Mouse (Mus musculus) limb, embryonic 11.5 days (tissue): ENCODE measurements around the gene Hsd17b12. TPM values are rescaled to one million over a fixed set of nuclear protein-coding genes. Genes with fewer than 3 reads are reported as not detected.

Experiments
- ATAC-seq: fragments of 200-750 bp; cut with Nextera tagmentation; 2 replicates; pipeline ENCODE4 v1.8.0; 2017; ENCODE audit warnings: low read depth; ENCODE audit not compliant: insufficient number of reproducible peaks, low FRiP score, low TSS enrichment
- DNase-seq: peaks from one replicate; pipeline ENCODE4 v3.0.0-alpha.2; 2015; ENCODE audit warnings: low spot score
- H3K27ac ChIP-seq: fragments of 300-500 bp; sonication (generic); replicated peaks from 2 replicates; pipeline ENCODE4 v1.5.1; 2014; ENCODE audit warnings: low read depth, mild to moderate bottlenecking, low read length
- H3K27me3 ChIP-seq: fragments of 300-500 bp; sonication (generic); 2 replicates; pipeline ENCODE4 v1.6.1; 2014; ENCODE audit warnings: mild to moderate bottlenecking, low read length, mixed read lengths; ENCODE audit not compliant: control insufficient read depth, insufficient read depth
- H3K36me3 ChIP-seq: fragments of 300-500 bp; sonication (generic); 2 replicates; pipeline ENCODE4 v1.6.1; 2014; ENCODE audit warnings: mild to moderate bottlenecking, low read length, moderate library complexity, mixed read lengths; ENCODE audit not compliant: control insufficient read depth, insufficient read depth
- H3K4me1 ChIP-seq: fragments of 300-500 bp; sonication (generic); 2 replicates; pipeline ENCODE4 v1.6.1; 2014; ENCODE audit warnings: low read length, mixed read lengths; ENCODE audit not compliant: control insufficient read depth, insufficient read depth
- H3K4me2 ChIP-seq: fragments of 300-500 bp; sonication (generic); 2 replicates; pipeline ENCODE4 v1.6.1; 2014; ENCODE audit warnings: low read depth, mild to moderate bottlenecking, moderate library complexity; ENCODE audit not compliant: severe bottlenecking
- H3K4me3 ChIP-seq: fragments of 300-500 bp; sonication (generic); 2 replicates; pipeline ENCODE4 v1.5.1; 2014; ENCODE audit warnings: low read depth, low read length
- H3K9ac ChIP-seq: fragments of 300-500 bp; sonication (generic); 2 replicates; pipeline ENCODE4 v1.6.1; 2014; ENCODE audit warnings: mild to moderate bottlenecking, low read length
- H3K9me3 ChIP-seq: fragments of 300-500 bp; sonication (generic); 2 replicates; pipeline ENCODE4 v1.6.1; 2016; ENCODE audit warnings: low read length; ENCODE audit not compliant: control insufficient read depth
- WGBS: fragments of 180-500 bp; shearing (Covaris S2); extraction: QIAGEN DNeasy Blood & Tissue Kit; methylation state at CpG from one replicate; pipeline ENCODE4 v1.1.7; 2014; 5-methylcytosine and 5-hydroxymethylcytosine counted together
- polyA plus RNA-seq: library from polyadenylated mRNA; unstranded; fragments of >200 nt; fragmentation: Nextera tagmentation; extraction: Ambion mirVana; gene quantifications from 2 replicates; pipeline ENCODE4 v1.2.1, GENCODE M21; 2014

The Hsd17b12 gene
- polyA plus RNA-seq, 1 experiment from 2014 or later: 114 TPM

DNA sequence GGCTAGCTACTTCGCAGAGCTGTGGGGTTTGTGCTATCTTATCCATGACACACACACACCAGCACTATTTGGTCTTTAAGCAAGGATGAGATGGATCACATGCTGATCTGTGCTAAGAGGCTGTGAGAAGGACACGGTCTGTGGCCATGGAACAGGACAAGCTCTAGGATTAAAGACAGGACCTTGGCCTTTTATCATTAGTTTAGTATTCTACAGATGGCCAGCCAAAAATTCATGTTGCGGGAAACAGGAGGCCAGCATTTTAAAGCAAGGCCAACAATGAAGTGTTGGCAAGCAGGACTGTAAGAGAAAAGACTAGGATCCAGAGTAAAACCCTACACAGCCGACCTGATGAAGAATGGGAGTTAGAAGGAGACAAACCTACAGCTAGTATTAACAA lies 95.0 kb downstream of the Hsd17b12 start:
- ATAC-seq (no peak), DNase-seq (no peak)
- no peak overlapping the region for H3K27ac ChIP-seq
- H3K4me3 ChIP-seq: no peak overlapping the region
- H3K27me3 ChIP-seq: no peaks in the 10 kb centered on the region
- WGBS: 93% methylated on average over 4 of the region's 4 CpGs
- H3K4me2 ChIP-seq: no peak overlapping the region
- no peaks in the 10 kb centered on the region for H3K9me3 ChIP-seq
- no peaks in the 10 kb centered on the region for H3K4me1 ChIP-seq
- no peaks in the 10 kb centered on the region; the same call in 1 of the 2 replicates for H3K36me3 ChIP-seq
- H3K9ac ChIP-seq: no peak overlapping the region

- peak; percentile 28 for DNase-seq
- ATAC-seq: no peak
- no peak overlapping the region for H3K27ac ChIP-seq
- no peak overlapping the region for H3K9ac ChIP-seq
- H3K27me3 ChIP-seq: no peaks in the 10 kb centered on the region
- no peaks in the 10 kb centered on the region for H3K9me3 ChIP-seq
- no peak overlapping the region for H3K4me2 ChIP-seq
- no peak overlapping the region for H3K4me3 ChIP-seq
- no peaks in the 10 kb centered on the region; the same call in 1 of the 2 replicates for H3K36me3 ChIP-seq
- no peaks in the 10 kb centered on the region for H3K4me1 ChIP-seq
- WGBS: 84% methylated on average over 5 of the region's 5 CpGs
These were observed 98.3 kb downstream of the Hsd17b12 start for GRCm38 (mm10) chr2:94059459-94059858.

- no peaks in the 10 kb centered on the region for H3K27me3 ChIP-seq
- no peak overlapping the region for H3K9ac ChIP-seq
- no peak overlapping the region for H3K4me2 ChIP-seq
- ATAC-seq (no peak), DNase-seq (no peak)
- no peaks in the 10 kb centered on the region for H3K36me3 ChIP-seq
- no peaks in the 10 kb centered on the region for H3K9me3 ChIP-seq
- no peaks in the 10 kb centered on the region for H3K4me1 ChIP-seq
- no peak overlapping the region for H3K4me3 ChIP-seq
- H3K27ac ChIP-seq: no peak overlapping the region
These were observed 103.0 kb downstream of the Hsd17b12 start for GRCm38 (mm10) chr2:94054813-94055212.

DNA sequence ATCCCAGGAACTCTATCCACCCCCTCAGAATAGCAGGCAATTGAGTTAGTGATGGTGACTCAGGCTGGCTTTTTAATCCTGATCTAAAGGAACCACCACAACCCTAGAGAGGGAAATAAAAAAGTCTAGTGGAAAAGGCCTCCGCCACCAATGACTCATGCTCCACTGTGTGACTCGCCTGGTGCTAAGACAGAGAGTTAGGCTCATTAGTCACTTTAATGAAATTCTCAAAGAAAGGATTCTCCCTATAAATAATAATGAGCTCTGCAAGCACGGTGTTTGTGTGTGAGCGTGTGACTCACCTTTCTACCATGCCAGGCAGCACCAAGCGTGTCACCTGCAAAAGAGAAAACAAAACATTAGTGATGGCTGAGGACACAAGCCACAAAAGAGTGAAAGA lies 105.8 kb downstream of the Hsd17b12 start:
- DNase-seq: no peak
- no peak for ATAC-seq
- H3K4me1 ChIP-seq: no peaks in the 10 kb centered on the region

GRCm38 (mm10) chr2:94050901-94051300 lies 106.9 kb downstream of the Hsd17b12 start:
- Histone ChIP-seq H3K4me2 (no peak overlapping the region), H3K4me1 (no peaks in the 10 kb centered on the region), H3K9ac (no peak overlapping the region), H3K36me3 (no peaks in the 10 kb centered on the region), H3K27me3 (no peaks in the 10 kb centered on the region), H3K9me3 (no peaks in the 10 kb centered on the region), H3K27ac (no peak overlapping the region), H3K4me3 (no peak overlapping the region)
- WGBS: 94% methylated on average over 3 of the region's 3 CpGs
- ATAC-seq (no peak), DNase-seq (no peak)

More for the DNA sequence above, 105.8 kb downstream of the Hsd17b12 start:
- WGBS: 92% methylated on average over 5 of the region's 5 CpGs
- H3K9me3 ChIP-seq: no peaks in the 10 kb centered on the region
- no peak overlapping the region for H3K4me2 ChIP-seq
- no peak overlapping the region for H3K27ac ChIP-seq
- H3K4me3 ChIP-seq: no peak overlapping the region
- no peaks in the 10 kb centered on the region for H3K27me3 ChIP-seq
- no peaks in the 10 kb centered on the region for H3K36me3 ChIP-seq
- no peak overlapping the region for H3K9ac ChIP-seq

DNA sequence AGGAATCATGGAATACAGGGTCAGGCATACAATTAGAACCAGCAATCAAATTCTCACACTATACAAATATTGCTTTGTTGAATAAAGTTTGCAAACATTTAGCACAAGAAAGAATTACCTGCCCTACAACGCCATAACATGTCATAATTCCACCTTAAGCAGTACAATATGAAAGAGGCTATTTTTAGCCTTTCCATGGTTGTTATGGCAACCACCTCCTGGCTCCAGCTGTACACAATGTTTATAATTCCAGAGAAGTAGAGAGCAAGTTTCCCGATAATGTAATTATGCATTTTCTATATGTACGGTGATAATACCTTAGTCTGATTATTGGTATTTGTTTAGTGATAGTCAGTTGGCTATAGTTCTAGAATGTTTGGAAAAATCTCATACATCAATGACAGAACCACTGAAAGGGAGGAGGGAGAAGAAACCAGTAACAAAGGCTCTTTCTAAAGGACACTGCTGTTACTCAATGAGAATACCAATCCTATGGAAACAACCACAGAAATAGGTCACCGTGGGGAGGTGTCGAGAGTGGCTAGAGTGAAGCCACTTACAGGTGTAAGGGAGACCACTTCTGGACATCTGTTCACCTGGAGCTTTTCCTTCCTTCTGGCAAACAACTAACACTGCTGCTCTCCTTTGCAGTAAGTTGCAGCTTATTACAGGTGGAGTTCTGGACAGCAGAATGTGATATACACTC lies 108.1 kb downstream of the Hsd17b12 start:
- H3K4me1 ChIP-seq: no peaks in the 10 kb centered on the region
- H3K4me2 ChIP-seq: no peak overlapping the region
- ATAC-seq (no peak), DNase-seq (no peak)
- no peaks in the 10 kb centered on the region for H3K9me3 ChIP-seq
- no peak overlapping the region for H3K27ac ChIP-seq
- no peak overlapping the region for H3K4me3 ChIP-seq
- H3K36me3 ChIP-seq: no peaks in the 10 kb centered on the region
- 89% methylated on average over 5 of the region's 5 CpGs for WGBS
- no peaks in the 10 kb centered on the region for H3K27me3 ChIP-seq
- no peak overlapping the region for H3K9ac ChIP-seq

DNA sequence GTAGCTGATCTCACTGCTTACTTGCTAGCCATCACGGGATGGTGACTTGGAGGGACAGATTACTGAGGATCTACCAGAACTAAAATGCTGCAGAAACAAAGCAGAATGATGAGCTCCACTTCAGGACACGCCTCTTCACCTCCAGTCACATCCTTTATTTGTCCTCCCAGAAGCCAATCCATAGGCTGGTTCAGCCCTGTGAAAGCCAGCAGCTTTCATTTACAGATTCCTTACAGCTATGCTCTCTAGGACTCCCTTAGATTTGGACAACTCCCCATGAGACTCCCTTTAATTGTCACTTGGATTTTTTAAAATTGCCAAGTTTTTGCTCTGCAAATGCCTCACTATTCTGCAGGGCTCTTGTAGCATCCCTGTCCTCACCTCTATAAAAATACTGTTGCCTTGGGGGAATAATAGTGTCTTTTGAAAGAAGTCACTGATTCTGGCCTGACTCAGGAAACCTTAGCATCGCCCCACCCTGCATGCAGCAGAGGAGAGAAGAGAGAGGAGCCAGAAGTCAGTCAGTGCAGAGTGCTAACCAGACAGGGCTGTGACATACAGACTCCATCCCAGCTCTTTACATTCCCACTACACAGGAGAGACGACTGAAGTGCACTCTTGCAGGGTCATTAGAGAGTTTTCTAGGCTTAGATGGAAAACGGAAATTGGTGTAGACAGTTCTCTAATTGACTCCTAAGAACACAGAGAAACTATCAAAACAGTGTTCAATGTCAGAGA lies 108.9 kb downstream of the Hsd17b12 start:
- H3K9ac ChIP-seq: no peak overlapping the region
- H3K4me3 ChIP-seq: no peak overlapping the region
- H3K27me3 ChIP-seq: no peaks in the 10 kb centered on the region
- H3K4me1 ChIP-seq: no peaks in the 10 kb centered on the region
- H3K4me2 ChIP-seq: no peak overlapping the region
- H3K36me3 ChIP-seq: no peaks in the 10 kb centered on the region
- DNase-seq: no peak
- no peak for ATAC-seq
- H3K9me3 ChIP-seq: no peaks in the 10 kb centered on the region
- no peak overlapping the region for H3K27ac ChIP-seq
- 81% methylated on average over 5 of the region's 5 CpGs for WGBS

GRCm38 (mm10) chr2:94048271-94048670 lies 109.5 kb downstream of the Hsd17b12 start:
- no peak overlapping the region for H3K4me3 ChIP-seq
- DNase-seq (no peak), ATAC-seq (no peak)
- no peak overlapping the region for H3K27ac ChIP-seq
- H3K27me3 ChIP-seq: no peaks in the 10 kb centered on the region
- no peaks in the 10 kb centered on the region for H3K9me3 ChIP-seq
- 94% methylated on average over 1 of the region's 1 CpGs for WGBS
- H3K9ac ChIP-seq: no peak overlapping the region
- no peaks in the 10 kb centered on the region for H3K36me3 ChIP-seq
- no peaks in the 10 kb centered on the region for H3K4me1 ChIP-seq
- H3K4me2 ChIP-seq: no peak overlapping the region
